Mouse (Mus musculus): ENCODE data around the gene Abhd11. TPM values are rescaled to one million over a fixed set of nuclear protein-coding genes. Genes with fewer than 3 reads are reported as not detected.
"Not testable (repeated sequence)": the region's sequence is repeated elsewhere in the genome, so short reads cannot be mapped to it uniquely, and the experiment has no call there.

Gene Abhd11
- 10 to 100 TPM; 56.6 to 60.8 TPM for total RNA-seq (2021)

GRCm38 (mm10) chr5:135008671-135009589 is at the start of gene Abhd11:
Gene Abhd11 (plus strand): TSS chr5:135009152.
- intact Hi-C loops (cut with DNase I), result no loop called here

DNA sequence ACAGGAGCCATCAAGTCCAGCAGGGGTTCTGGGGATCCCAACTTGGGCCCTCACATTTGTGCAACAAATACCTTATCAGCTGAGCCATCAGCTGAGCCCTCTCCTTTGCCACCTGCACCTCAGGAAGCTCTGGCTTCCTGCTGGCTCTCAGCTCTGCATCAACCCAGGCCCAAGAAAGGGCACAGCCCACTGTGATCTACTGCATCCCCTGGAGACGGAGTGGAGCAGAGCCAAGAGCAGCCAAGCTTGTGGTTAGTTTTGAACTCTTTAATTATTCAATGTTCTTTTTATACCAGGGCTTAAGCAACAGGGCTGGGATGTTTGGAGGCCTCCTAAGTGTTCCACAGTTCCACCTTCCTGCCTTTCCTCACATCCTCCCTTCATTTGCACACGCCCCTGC is 48.5 kb upstream of the Abhd11 start:
- no peak for DNase-seq
- intact Hi-C loops (cut with DNase I), result loop anchor here (10.0 kb wide), 1 partner anchor 216 kb away; the partner anchor contains the start of gene Eln

More at GRCm38 (mm10) chr5:135008671-135009589, at the start of gene Abhd11:
- peak; percentile 98 for DNase-seq

DNA sequence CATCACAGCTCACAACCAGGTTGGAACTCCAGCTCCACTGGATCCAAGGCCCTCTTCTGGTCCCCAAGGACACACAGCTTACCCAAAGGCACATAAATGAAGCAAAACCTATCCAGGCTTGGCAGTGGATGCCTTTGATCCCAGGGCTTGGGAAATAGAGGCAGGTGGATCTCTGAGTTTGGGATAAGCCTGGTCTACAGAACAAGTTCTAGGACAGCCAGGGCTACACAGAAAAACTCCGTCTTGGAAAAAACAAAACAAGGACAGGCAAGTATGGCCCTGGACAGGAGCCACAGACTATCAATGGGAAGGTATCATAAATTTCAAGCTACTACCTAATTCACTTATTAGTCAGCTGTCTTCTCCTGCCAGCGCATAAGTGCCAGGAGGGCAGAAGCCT is 47.4 kb upstream of the Abhd11 start:
- DNase-seq, result no peak
- intact Hi-C loops (cut with DNase I), result loop anchor here (10.0 kb wide), 1 partner anchor 217 kb away; the partner anchor contains the start of gene Eln

- intact Hi-C loops (cut with DNase I), result loop anchor here (10.0 kb wide), 1 partner anchor 219 kb away; the partner anchor contains the start of gene Eln
- no peak for DNase-seq
These were observed 45.4 kb upstream of the Abhd11 start for GRCm38 (mm10) chr5:134963546-134963945.

GRCm38 (mm10) chr5:134964655-134965054 is 44.3 kb upstream of the Abhd11 start:
- intact Hi-C loops (cut with DNase I), result loop anchor here (5.0 to 10.0 kb wide), 2 partner anchors 57 to 220 kb away; partner anchors contain the start of genes Eln and Tmem270
- DNase-seq, result not testable (repeated sequence)

DNA sequence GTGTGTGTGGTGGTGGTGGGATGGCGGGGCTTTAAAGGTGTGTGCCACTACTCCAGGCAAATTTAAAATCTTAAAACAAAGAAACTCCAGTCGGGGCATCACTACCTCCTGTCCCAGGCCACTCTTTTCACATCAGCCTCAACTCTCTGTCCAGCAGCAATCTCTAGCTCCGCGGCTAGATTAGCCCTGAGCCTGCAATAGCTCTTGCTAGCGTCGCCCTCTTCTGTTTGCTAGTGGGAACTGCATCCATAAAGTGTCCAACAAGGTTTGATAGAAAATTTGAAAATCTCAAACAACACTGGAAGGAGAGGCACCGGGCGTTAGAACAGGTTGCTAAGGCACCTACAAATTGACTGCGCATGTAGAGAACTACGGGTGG is 43.5 kb upstream of the Abhd11 start:
- intact Hi-C loops (cut with DNase I), result loop anchor here (5.0 to 10.0 kb wide), 2 partner anchors 58 to 221 kb away; partner anchors contain the start of genes Eln and Tmem270
- DNase-seq, result peak; percentile 79

DNA sequence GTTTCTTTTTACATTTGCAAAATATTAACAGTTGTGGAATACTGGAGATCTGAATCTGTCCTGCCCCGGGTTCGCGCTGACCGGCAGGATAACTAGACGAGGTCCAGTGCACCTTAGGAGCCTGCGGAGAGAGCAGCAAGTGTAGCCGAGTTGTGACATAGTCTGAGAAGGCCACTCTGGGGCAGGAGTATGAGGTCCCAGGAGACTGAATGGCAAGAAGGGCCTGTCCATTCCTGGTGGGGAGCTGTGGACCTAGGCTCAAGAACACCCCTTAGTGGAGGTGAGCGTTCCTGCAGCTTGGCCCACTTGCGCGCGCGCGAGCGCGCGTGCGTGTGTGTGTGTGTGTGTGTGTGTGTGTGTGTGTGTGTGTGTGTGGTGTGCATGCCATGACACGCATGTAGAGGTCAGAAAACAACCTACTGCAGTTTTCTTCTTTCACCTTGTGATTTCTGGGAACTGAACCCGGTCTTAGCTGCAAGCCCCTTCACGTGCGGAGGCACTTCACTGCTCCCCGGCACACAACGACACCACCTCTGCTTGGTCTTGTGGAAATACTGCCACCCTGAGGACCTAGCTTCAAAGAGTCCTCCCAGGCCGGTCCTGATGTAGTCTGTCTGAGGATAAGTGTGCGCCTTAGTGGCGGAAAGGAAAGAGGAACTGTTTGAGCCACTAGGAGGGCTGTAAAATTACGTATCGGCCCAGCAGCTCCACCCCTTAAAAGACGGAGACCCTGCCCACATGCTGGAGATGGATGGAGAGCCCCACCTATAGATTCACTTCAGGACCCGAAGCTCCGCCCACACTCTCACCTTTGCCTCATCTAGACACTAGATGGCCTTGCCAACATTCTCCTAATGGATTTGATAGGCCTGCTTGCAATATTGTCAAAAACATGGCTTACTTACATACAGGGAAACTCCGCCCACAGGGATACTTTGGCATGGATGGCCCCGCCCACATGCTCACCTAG is 42.8 kb upstream of the Abhd11 start:
- intact Hi-C loops (cut with DNase I), result loop anchor here (5.0 to 10.0 kb wide), 2 partner anchors 59 to 221 kb away; partner anchors contain the start of genes Eln and Tmem270
- peak; percentile 40 for DNase-seq

- intact Hi-C loops (cut with DNase I), result loop anchor here (5.0 to 10.0 kb wide), 2 partner anchors 60 to 223 kb away; partner anchors contain the start of genes Eln and Tmem270
- no peak for DNase-seq
These were observed 41.6 kb upstream of the Abhd11 start for GRCm38 (mm10) chr5:134967164-134967944.

GRCm38 (mm10) chr5:134970671-134971070 is 38.3 kb upstream of the Abhd11 start:
- no peak for DNase-seq
- intact Hi-C loops (cut with DNase I), result no loop called here

DNA sequence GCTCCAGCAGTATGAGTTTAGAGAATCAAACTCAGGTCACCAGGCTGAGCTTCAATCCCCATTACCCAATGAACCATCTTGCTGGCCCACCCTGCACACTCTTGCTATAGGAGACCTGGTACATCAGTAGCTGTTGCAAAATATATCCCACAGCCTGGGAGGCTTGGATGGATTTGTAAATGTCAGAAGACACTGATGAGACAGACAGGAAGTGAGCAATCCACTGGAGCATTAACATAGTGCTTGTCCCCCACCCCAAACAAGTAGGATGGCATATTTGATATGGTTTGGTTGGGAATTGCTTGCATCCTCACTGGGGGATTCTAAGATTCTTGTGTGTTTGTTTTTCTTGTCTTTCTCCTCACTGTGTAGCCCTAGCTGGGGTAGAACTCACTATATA is 35.9 kb upstream of the Abhd11 start:
- intact Hi-C loops (cut with DNase I), result no loop called here
- no peak for DNase-seq

- intact Hi-C loops (cut with DNase I), result no loop called here
- no peak for DNase-seq
These were observed 35.4 kb upstream of the Abhd11 start for GRCm38 (mm10) chr5:134973526-134973925.

GRCm38 (mm10) chr5:134974294-134974693 is 34.7 kb upstream of the Abhd11 start:
- intact Hi-C loops (cut with DNase I), result no loop called here
- DNase-seq, result no peak

GRCm38 (mm10) chr5:134974921-134975320 is 34.0 kb upstream of the Abhd11 start:
- intact Hi-C loops (cut with DNase I), result no loop called here
- DNase-seq, result no peak

DNA sequence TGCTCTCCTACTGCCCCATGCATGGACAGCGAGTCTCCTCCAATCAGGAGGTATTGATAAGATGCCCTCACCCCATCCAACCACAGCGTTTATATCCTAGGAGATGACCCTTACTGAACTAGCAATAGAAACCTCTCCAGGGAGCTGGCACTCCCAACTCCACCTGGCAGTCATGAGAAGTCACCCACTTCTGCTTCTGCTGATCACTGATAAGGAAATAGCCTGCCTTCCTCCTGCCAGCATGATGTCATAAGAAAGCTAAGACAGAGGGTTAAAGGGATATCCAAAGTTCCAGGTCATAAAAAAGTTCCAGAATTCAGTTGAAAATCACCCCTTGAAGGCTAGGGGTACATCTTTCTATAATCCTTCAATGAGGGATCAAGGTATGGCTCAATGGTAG is 32.8 kb upstream of the Abhd11 start:
- no peak for DNase-seq
- intact Hi-C loops (cut with DNase I), result no loop called here

DNA sequence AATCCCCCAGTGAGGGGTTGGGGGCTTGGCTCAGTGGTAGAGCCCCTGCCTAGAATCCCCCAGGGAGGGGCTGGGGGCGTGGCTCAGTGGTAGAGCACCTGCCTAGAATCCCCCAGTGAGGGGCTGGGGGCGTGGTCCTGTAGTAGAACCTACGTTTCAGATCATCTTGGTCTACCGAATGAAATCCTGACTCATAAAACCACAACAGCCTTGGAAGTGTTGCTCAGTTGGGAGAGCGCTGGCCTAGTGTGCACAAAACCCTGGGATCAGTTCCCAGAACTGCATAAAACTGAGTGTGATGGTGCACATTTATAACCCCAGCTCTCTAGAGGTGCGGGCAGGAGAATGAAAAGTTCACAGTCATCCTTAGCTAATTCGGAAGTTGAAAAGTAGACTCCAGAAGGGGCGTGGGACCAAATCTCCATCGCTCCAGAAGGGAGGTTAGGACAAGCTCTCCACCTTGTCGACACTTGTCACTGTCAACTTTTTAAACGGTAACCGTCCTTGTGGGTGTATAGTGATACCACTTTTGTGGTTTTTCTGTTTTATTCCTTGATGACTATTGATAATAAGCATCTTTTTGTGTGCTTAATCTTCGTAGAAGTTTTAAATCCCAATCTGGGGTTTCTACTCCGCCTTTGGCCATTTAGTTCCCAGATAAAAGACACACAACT is 32.2 kb upstream of the Abhd11 start:
- intact Hi-C loops (cut with DNase I), result no loop called here
- no peak for DNase-seq

DNA sequence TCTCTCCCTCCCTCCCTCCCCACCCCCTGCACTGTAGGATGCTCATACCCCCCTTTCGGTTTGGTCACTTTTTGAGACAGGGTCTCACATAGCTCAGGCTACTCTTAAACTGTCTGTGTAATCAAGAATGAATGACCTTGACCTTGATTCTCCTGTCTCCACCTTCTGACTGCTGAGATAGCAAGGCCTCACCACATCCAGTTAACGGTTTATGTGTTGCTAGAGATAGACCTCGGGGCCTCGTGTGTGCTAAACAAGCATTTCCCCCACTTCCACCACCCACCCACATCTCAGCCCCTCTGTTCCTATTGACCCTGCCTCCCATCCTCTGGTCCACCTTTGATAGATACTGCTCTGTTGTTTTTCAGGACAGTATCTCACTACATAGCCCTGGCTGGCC is 31.1 kb upstream of the Abhd11 start:
- intact Hi-C loops (cut with DNase I), result no loop called here
- DNase-seq, result no peak

DNA sequence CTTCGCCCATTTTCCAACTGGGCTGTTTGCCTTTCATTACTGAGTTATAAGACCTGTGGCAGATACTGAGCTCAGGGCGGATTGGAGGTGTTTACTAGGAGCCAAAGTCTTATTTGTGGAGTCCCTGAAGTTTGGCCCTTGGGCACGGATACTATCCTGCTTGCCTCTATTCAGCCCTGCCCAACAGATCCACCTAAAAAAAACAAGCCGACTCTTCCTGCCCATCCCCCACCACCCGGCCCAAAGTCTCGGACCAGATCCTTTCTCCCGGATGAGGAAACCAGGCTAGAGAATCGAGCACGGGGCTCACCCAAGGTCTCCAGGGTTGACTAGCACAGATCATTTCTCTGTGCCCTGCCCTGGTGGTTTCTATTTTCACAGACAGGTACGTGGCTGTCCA is 27.8 kb upstream of the Abhd11 start:
- intact Hi-C loops (cut with DNase I), result no loop called here
- no peak for DNase-seq

- no peak for DNase-seq
- intact Hi-C loops (cut with DNase I), result no loop called here
These were observed 25.8 kb upstream of the Abhd11 start for GRCm38 (mm10) chr5:134983111-134983510.

DNA sequence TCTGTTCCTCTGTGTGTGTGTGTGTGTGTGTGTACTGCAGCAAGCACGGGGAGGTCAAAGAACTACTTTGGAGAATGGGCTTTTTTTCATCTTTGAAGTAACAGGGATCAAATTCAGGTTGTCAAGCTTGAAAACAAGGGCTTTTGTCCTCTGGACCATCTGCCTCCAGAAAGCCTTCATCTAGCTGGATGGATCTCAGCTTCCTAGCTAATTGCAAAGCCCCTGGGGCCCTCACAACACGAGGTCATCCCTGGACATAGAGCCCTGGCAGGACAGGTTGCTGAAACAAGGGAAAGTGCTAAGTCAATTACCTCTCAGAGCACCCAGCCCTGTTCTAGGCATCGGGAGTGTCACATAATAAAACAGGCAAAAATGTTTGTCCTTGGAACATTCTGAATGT is 25.2 kb upstream of the Abhd11 start:
- intact Hi-C loops (cut with DNase I), result no loop called here
- DNase-seq, result no peak
